Mouse (Mus musculus) cortical plate, adult 2 months (tissue): ENCODE results near the gene Gpm6b. TPM values are rescaled to one million over a fixed set of nuclear protein-coding genes. Genes with fewer than 3 reads are reported as not detected.

ENCODE experiments used
- H3K27ac ChIP-seq: fragments of 200-500 bp; 2 replicates; pipeline ENCODE4 v1.5.1; 2012; ENCODE audit warnings: low read length, control low read depth, inconsistent platforms; ENCODE audit not compliant: insufficient read depth
- H3K4me1 ChIP-seq: fragments of 200-500 bp; 2 replicates; pipeline ENCODE4 v1.6.1; 2011; ENCODE audit warnings: low read length; ENCODE audit not compliant: control insufficient read depth, insufficient read depth
- H3K4me3 ChIP-seq: fragments of 200-500 bp; 2 replicates; pipeline ENCODE4 v1.5.1; 2011; ENCODE audit warnings: mild to moderate bottlenecking, low read length, control low read depth; ENCODE audit not compliant: insufficient read depth
- CTCF ChIP-seq: fragments of 200-500 bp; IDR thresholded peaks from 2 replicates; pipeline ENCODE4 v1.5.1; 2011; ENCODE audit warnings: mild to moderate bottlenecking, control low read depth, low read length; ENCODE audit not compliant: insufficient read depth; ENCODE audit errors: extremely low read depth
- POLR2A ChIP-seq: fragments of 200-500 bp; IDR thresholded peaks from 2 replicates; pipeline ENCODE4 v1.6.1; 2011; ENCODE audit warnings: mild to moderate bottlenecking, low read length, control low read depth; ENCODE audit not compliant: insufficient read depth; ENCODE audit errors: extremely low read depth
- polyA plus RNA-seq: library from polyadenylated mRNA; depleted of rRNA; stranded (reverse); fragments of >200 nt; gene quantifications from 2 replicates; pipeline ENCODE4 v1.2.3, GENCODE M21; 2012

Gpm6b gene
- polyA plus RNA-seq, 1 experiment = 616 TPM

- Histone ChIP-seq H3K4me3 (no peak overlapping the region), H3K27ac (peak overlapping the region; percentile 79; the same call in 1 of the 2 replicates), H3K4me1 (peaks cover 9% of the 10 kb centered on the region; the same call in 1 of the 2 replicates)
- TF ChIP-seq POLR2A (no peak), CTCF (no peak)
Measured at GRCm38 (mm10) chrX:166291266-166291665, 52.6 kb downstream of the Gpm6b start.

GRCm38 (mm10) chrX:166293465-166293864 lies 54.8 kb downstream of the Gpm6b start:
- Histone ChIP-seq H3K4me1 (peaks cover 6% of the 10 kb centered on the region; the same call in 1 of the 2 replicates), H3K27ac (no peak overlapping the region), H3K4me3 (no peak overlapping the region)
- TF ChIP-seq CTCF (no peak), POLR2A (no peak)

- H3K4me3 ChIP-seq = no peak overlapping the region
- no peaks in the 10 kb centered on the region for H3K4me1 ChIP-seq
- no peak overlapping the region for H3K27ac ChIP-seq
- TF ChIP-seq POLR2A = no peak
- TF ChIP-seq CTCF = no peak
Measured at GRCm38 (mm10) chrX:166302791-166303190, 64.1 kb downstream of the Gpm6b start.

GRCm38 (mm10) chrX:166304355-166304754 lies 65.6 kb downstream of the Gpm6b start:
- Histone ChIP-seq H3K4me3 (no peak overlapping the region), H3K4me1 (no peaks in the 10 kb centered on the region), H3K27ac (no peak overlapping the region)
- no peak for TF ChIP-seq POLR2A
- no peak for TF ChIP-seq CTCF

- H3K4me1 ChIP-seq = no peaks in the 10 kb centered on the region
- H3K27ac ChIP-seq = no peak overlapping the region
- TF ChIP-seq CTCF = no peak
- TF ChIP-seq POLR2A = no peak
- H3K4me3 ChIP-seq = no peak overlapping the region
Measured at GRCm38 (mm10) chrX:166307437-166308222, 68.9 kb downstream of the Gpm6b start.

- TF ChIP-seq CTCF (no peak), POLR2A (no peak)
- H3K27ac ChIP-seq = peak overlapping the region; percentile 23; the same call in 1 of the 2 replicates
- no peaks in the 10 kb centered on the region for H3K4me1 ChIP-seq
- H3K4me3 ChIP-seq = no peak overlapping the region
Measured at GRCm38 (mm10) chrX:166308798-166309197, 70.1 kb downstream of the Gpm6b start.

GRCm38 (mm10) chrX:166315251-166315650 lies 76.5 kb downstream of the Gpm6b start:
- no peak overlapping the region for H3K4me3 ChIP-seq
- TF ChIP-seq POLR2A (no peak), CTCF (no peak)
- peaks cover 4% of the 10 kb centered on the region; the same call in 1 of the 2 replicates for H3K4me1 ChIP-seq
- peak overlapping the region; percentile 87 for H3K27ac ChIP-seq

GRCm38 (mm10) chrX:166316552-166317375 lies 78.1 kb downstream of the Gpm6b start:
- Histone ChIP-seq H3K4me3 (no peak overlapping the region), H3K4me1 (peaks cover 4% of the 10 kb centered on the region; the same call in 1 of the 2 replicates), H3K27ac (peak overlapping the region; percentile 87)
- TF ChIP-seq POLR2A (no peak), CTCF (no peak)

- Histone ChIP-seq H3K4me3 (no peak overlapping the region), H3K4me1 (peaks cover 4% of the 10 kb centered on the region; the same call in 1 of the 2 replicates), H3K27ac (peak overlapping the region; percentile 65)
- TF ChIP-seq POLR2A = no peak
- TF ChIP-seq CTCF = no peak
Measured at GRCm38 (mm10) chrX:166317376-166317679, 78.6 kb downstream of the Gpm6b start.

GRCm38 (mm10) chrX:166323226-166323625 lies 84.5 kb downstream of the Gpm6b start:
- no peak for TF ChIP-seq CTCF
- TF ChIP-seq POLR2A = no peak

More at GRCm38 (mm10) chrX:166323226-166323625, 84.5 kb downstream of the Gpm6b start:
- Histone ChIP-seq H3K4me3 (no peak overlapping the region), H3K4me1 (no peaks in the 10 kb centered on the region; the same call in 1 of the 2 replicates), H3K27ac (no peak overlapping the region)
